Mouse (Mus musculus) forebrain, postnatal 0 days (tissue): ENCODE results near the gene Tas2r135. TPM values are rescaled to one million over a fixed set of nuclear protein-coding genes. Genes with fewer than 3 reads are reported as not detected.

Experiments used
- ATAC-seq: fragments of 200-750 bp; cut with Nextera tagmentation; 2 replicates; pipeline ENCODE4 v1.8.0; 2017; ENCODE audit warnings: mild to moderate bottlenecking, moderate library complexity
- DNase-seq: peaks from one replicate; pipeline ENCODE4 v3.0.0-alpha.2; 2015
- H3K27ac ChIP-seq: fragments of 300-500 bp; sonication (generic); 2 replicates; pipeline ENCODE4 v1.5.1; 2014; ENCODE audit warnings: low read depth, mild to moderate bottlenecking, antibody characterized with exemption, low read length, moderate library complexity, mixed read lengths
- H3K27me3 ChIP-seq: fragments of 300-500 bp; sonication (generic); 2 replicates; pipeline ENCODE4 v1.6.1; 2014; ENCODE audit warnings: mild to moderate bottlenecking, low read length, mixed read lengths; ENCODE audit not compliant: insufficient read depth
- H3K36me3 ChIP-seq: fragments of 300-500 bp; sonication (generic); 2 replicates; pipeline ENCODE4 v1.6.1; 2014; ENCODE audit warnings: mild to moderate bottlenecking, moderate library complexity; ENCODE audit not compliant: insufficient read depth
- H3K4me1 ChIP-seq: fragments of 300-500 bp; sonication (generic); 2 replicates; pipeline ENCODE4 v1.6.1; 2014; ENCODE audit warnings: antibody characterized with exemption; ENCODE audit not compliant: insufficient read depth
- H3K4me2 ChIP-seq: fragments of 300-500 bp; sonication (generic); 2 replicates; pipeline ENCODE4 v1.6.1; 2014; ENCODE audit warnings: low read depth, mild to moderate bottlenecking, moderate library complexity
- H3K4me3 ChIP-seq: fragments of 300-500 bp; sonication (generic); 2 replicates; pipeline ENCODE4 v1.5.1; 2014; ENCODE audit warnings: low read depth, low read length, mixed read lengths
- H3K9ac ChIP-seq: fragments of 300-500 bp; sonication (generic); 2 replicates; pipeline ENCODE4 v1.6.1; 2014; ENCODE audit warnings: mild to moderate bottlenecking
- H3K9me3 ChIP-seq: fragments of 300-500 bp; sonication (generic); 2 replicates; pipeline ENCODE4 v1.6.1; 2016; ENCODE audit warnings: low read length
- CTCF ChIP-seq: sonication (generic); IDR thresholded peaks from 2 replicates; pipeline ENCODE4 v1.5.1; 2016; ENCODE audit warnings: antibody characterized with exemption, control low read depth, low read depth
- whole genome bisulfite sequencing: fragments of 180-500 bp; shearing (Covaris S2); extraction: QIAGEN DNeasy Blood & Tissue Kit; methylation state at CpG from one replicate; pipeline ENCODE4 v1.1.7; 2014; 5-methylcytosine and 5-hydroxymethylcytosine counted together
- polyA plus RNA-seq: library from polyadenylated mRNA; unstranded; fragments of >200 nt; fragmentation: Nextera tagmentation; extraction: Ambion mirVana; gene quantifications from 2 replicates; pipeline ENCODE4 v1.2.1, GENCODE M21; 2015
- total RNA-seq: library from RNA; depleted of rRNA; stranded (reverse); fragments of >200 nt; gene quantifications from 2 replicates; pipeline ENCODE4 v1.2.3, GENCODE M21; 2014

Tas2r135 gene
- total and polyA plus RNA-seq, 2 experiments from 2014 or later = not detected

- WGBS = 77% methylated on average over 3 of the region's 3 CpGs
- H3K4me2 ChIP-seq = no peak overlapping the region
Observed at GRCm38 (mm10) chr6:42397041-42397657, 8.1 kb upstream of the Tas2r135 start.

DNA sequence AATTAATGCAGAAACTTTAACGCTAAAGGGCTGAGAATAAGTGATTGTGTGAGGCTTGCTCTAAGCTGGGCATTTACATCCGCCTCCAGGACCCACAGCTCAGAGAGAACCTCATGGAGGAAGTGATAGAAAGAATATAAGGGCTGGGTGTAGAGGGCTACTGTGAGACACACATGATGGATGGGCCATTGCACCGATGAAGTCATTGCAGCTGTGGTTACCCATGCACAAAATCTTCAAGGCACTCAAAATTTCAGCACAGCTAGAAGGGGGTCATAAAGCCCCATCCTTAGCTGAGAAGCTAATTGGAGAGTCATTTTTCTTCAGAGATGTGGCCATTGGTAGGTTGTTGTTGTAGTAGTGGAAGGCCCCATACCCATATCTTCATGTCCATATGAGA lies 6.9 kb upstream of the Tas2r135 start:
- TF ChIP-seq CTCF = no peak
- Histone ChIP-seq H3K4me2 (no peak overlapping the region), H3K9ac (no peak overlapping the region), H3K36me3 (no peaks in the 10 kb centered on the region), H3K27me3 (no peaks in the 10 kb centered on the region), H3K4me3 (no peak overlapping the region), H3K4me1 (no peaks in the 10 kb centered on the region), H3K27ac (no peak overlapping the region), H3K9me3 (no peaks in the 10 kb centered on the region)
- WGBS = 91% methylated on average over 3 of the region's 3 CpGs
- ATAC-seq (no peak), DNase-seq (no peak)

More at GRCm38 (mm10) chr6:42397041-42397657, 8.1 kb upstream of the Tas2r135 start:
- Histone ChIP-seq H3K9ac (no peak overlapping the region), H3K27me3 (no peaks in the 10 kb centered on the region), H3K4me3 (no peak overlapping the region), H3K36me3 (no peaks in the 10 kb centered on the region), H3K9me3 (no peaks in the 10 kb centered on the region), H3K4me1 (no peaks in the 10 kb centered on the region), H3K27ac (no peak overlapping the region)
- ATAC-seq (no peak), DNase-seq (no peak)
- TF ChIP-seq CTCF = no peak

- H3K9me3 ChIP-seq = no peaks in the 10 kb centered on the region
- no peak overlapping the region for H3K9ac ChIP-seq
- no peak overlapping the region for H3K4me2 ChIP-seq
- H3K27me3 ChIP-seq = no peaks in the 10 kb centered on the region
- H3K4me3 ChIP-seq = no peak overlapping the region
- H3K36me3 ChIP-seq = no peaks in the 10 kb centered on the region
- WGBS = 96% methylated on average over 1 of the region's 1 CpGs
- H3K27ac ChIP-seq = no peak overlapping the region
- TF ChIP-seq CTCF = no peak
- ATAC-seq (no peak), DNase-seq (no peak)
- no peaks in the 10 kb centered on the region for H3K4me1 ChIP-seq
Observed at GRCm38 (mm10) chr6:42398998-42399397, 6.2 kb upstream of the Tas2r135 start.

GRCm38 (mm10) chr6:42399938-42400337 lies 5.3 kb upstream of the Tas2r135 start, which contains the start of gene Tas2r143:
Tas2r143 (plus strand) TSS chr6:42400238.
- no peaks in the 10 kb centered on the region for H3K27me3 ChIP-seq
- H3K4me1 ChIP-seq = no peaks in the 10 kb centered on the region
- H3K9me3 ChIP-seq = no peaks in the 10 kb centered on the region
- no peak for TF ChIP-seq CTCF
- no peak within 1 kb of the TSS for H3K27ac ChIP-seq
- no peak within 1 kb of the TSS for H3K9ac ChIP-seq
- H3K4me3 ChIP-seq = no peak within 1 kb of the TSS
- DNase-seq (no peak), ATAC-seq (no peak)
- 89% methylated on average over 1 of the region's 1 CpGs for WGBS
- H3K36me3 ChIP-seq = no peaks in the 10 kb centered on the region
- no peak within 1 kb of the TSS for H3K4me2 ChIP-seq

DNA sequence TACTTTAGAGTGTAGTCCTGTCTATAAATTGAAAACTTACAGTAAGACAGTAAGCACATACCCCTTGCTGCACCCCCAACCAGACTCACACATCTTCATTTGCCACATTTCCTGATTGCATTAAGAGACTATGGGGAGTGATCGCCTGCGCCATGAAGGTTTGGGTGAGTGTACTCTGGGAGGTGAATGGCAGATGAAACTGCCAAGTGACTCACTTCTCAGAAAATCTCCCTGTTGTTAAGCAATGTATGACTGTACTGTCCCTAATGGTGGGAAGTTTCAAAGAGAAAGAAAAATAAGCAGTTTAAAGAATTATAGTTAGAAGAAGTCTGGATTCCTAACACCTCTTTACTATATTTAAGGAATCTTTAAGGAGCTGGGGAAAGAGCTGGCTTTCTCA lies 14.2 kb downstream of the Tas2r135 start:
- WGBS = 95% methylated on average over 2 of the region's 2 CpGs
- Histone ChIP-seq H3K4me2 (no peak overlapping the region), H3K27ac (no peak overlapping the region), H3K36me3 (no peaks in the 10 kb centered on the region), H3K4me3 (no peak overlapping the region), H3K27me3 (no peaks in the 10 kb centered on the region), H3K9me3 (no peaks in the 10 kb centered on the region), H3K4me1 (no peaks in the 10 kb centered on the region), H3K9ac (no peak overlapping the region)
- ATAC-seq = no peak
- TF ChIP-seq CTCF = no peak
- DNase-seq = no peak

GRCm38 (mm10) chr6:42421439-42421838 lies 16.2 kb downstream of the Tas2r135 start:
- ATAC-seq = no peak
- H3K9ac ChIP-seq = no peak overlapping the region
- no peaks in the 10 kb centered on the region for H3K27me3 ChIP-seq
- no peaks in the 10 kb centered on the region for H3K36me3 ChIP-seq
- no peak overlapping the region for H3K4me3 ChIP-seq
- no peak overlapping the region for H3K4me2 ChIP-seq
- TF ChIP-seq CTCF = no peak
- no peaks in the 10 kb centered on the region for H3K9me3 ChIP-seq
- H3K4me1 ChIP-seq = no peaks in the 10 kb centered on the region
- WGBS = 86% methylated on average over 2 of the region's 2 CpGs
- no peak overlapping the region for H3K27ac ChIP-seq
- DNase-seq = no peak

DNA sequence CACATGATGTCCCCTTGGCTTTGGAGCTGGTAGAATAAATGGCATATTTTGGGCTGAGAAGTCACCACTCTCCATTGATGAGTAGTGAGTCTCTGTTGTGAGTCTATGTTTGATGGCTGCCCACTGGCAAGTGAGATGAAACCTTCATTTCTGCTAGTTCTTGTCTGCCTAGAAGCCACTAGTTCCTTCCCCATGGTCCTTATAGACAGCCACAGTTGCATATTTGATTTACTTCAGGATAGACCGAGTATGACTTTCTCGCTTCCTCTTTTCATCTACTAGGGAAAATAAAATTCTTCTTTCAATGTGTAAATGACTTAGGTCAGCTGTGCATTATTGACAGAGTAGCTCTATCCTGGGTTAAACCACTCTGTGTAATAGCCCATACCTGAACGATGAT lies 19.2 kb downstream of the Tas2r135 start:
- no peak for TF ChIP-seq CTCF
- Histone ChIP-seq H3K4me1 (no peaks in the 10 kb centered on the region), H3K36me3 (no peaks in the 10 kb centered on the region), H3K9ac (no peak overlapping the region), H3K9me3 (no peaks in the 10 kb centered on the region), H3K27me3 (no peaks in the 10 kb centered on the region), H3K4me3 (no peak overlapping the region), H3K4me2 (no peak overlapping the region), H3K27ac (no peak overlapping the region)
- ATAC-seq (no peak), DNase-seq (no peak)
- WGBS = 92% methylated on average over 3 of the region's 3 CpGs
